Mouse (Mus musculus): ENCODE measurements around the gene Ifnar2. TPM values are rescaled to one million over a fixed set of nuclear protein-coding genes. Genes with fewer than 3 reads are reported as not detected.

Ifnar2 gene
- polyA plus RNA-seq, 1 experiment from 2014 or later, result 59.4 TPM

- H3K4me3 ChIP-seq, result no peak overlapping the region
- 71% methylated on average over 10 of the region's 10 CpGs for WGBS
- H3K9me3 ChIP-seq, result no peaks in the 10 kb centered on the region
- no peaks in the 10 kb centered on the region for H3K27me3 ChIP-seq
- no peak for ATAC-seq (ENCODE audit: insufficient number of reproducible peaks, low FRiP score, low TSS enrichment, low read depth)
- H3K36me3 ChIP-seq, result peaks cover 43% of the 10 kb centered on the region
- H3K9ac ChIP-seq, result no peak overlapping the region
- no peak overlapping the region for H3K27ac ChIP-seq
- H3K4me2 ChIP-seq, result no peak overlapping the region
- peaks cover 8% of the 10 kb centered on the region for H3K4me1 ChIP-seq
Measured at GRCm38 (mm10) chr16:91396844-91397537, 24.4 kb downstream of the Ifnar2 start.

- Histone ChIP-seq H3K27me3 (no peaks in the 10 kb centered on the region), H3K27ac (no peak overlapping the region), H3K4me3 (no peak overlapping the region), H3K9me3 (no peaks in the 10 kb centered on the region), H3K9ac (no peak overlapping the region), H3K4me1 (peaks cover 12% of the 10 kb centered on the region), H3K4me2 (no peak overlapping the region), H3K36me3 (peaks cover 33% of the 10 kb centered on the region)
- ATAC-seq (ENCODE audit: insufficient number of reproducible peaks, low FRiP score, low TSS enrichment, low read depth), result no peak
- 83% methylated on average over 12 of the region's 12 CpGs for WGBS
Measured at GRCm38 (mm10) chr16:91398030-91398429, 25.4 kb downstream of the Ifnar2 start.

GRCm38 (mm10) chr16:91398944-91399343 is 26.4 kb downstream of the Ifnar2 start:
- 92% methylated on average over 7 of the region's 7 CpGs for WGBS
- H3K4me3 ChIP-seq, result no peak overlapping the region
- no peak overlapping the region for H3K27ac ChIP-seq
- no peaks in the 10 kb centered on the region for H3K9me3 ChIP-seq
- no peak overlapping the region for H3K9ac ChIP-seq
- H3K4me2 ChIP-seq, result no peak overlapping the region
- ATAC-seq (ENCODE audit: insufficient number of reproducible peaks, low FRiP score, low TSS enrichment, low read depth), result no peak
- H3K27me3 ChIP-seq, result no peaks in the 10 kb centered on the region
- H3K4me1 ChIP-seq, result peaks cover 12% of the 10 kb centered on the region
- peaks cover 32% of the 10 kb centered on the region for H3K36me3 ChIP-seq

- H3K27ac ChIP-seq, result peak overlapping the region; percentile 67
- 22% methylated on average over 6 of the region's 6 CpGs for WGBS
- H3K9me3 ChIP-seq, result no peaks in the 10 kb centered on the region
- peaks cover 22% of the 10 kb centered on the region for H3K4me1 ChIP-seq
- no peak overlapping the region for H3K9ac ChIP-seq
- no peak overlapping the region for H3K4me2 ChIP-seq
- no peak overlapping the region for H3K4me3 ChIP-seq
- H3K36me3 ChIP-seq, result peaks cover 23% of the 10 kb centered on the region
- H3K27me3 ChIP-seq, result no peaks in the 10 kb centered on the region
- ATAC-seq (ENCODE audit: insufficient number of reproducible peaks, low FRiP score, low TSS enrichment, low read depth), result peak; percentile 66; the same call in 1 of the 2 replicates
Measured at GRCm38 (mm10) chr16:91401569-91402165, 29.1 kb downstream of the Ifnar2 start.

- Histone ChIP-seq H3K27ac (no peak overlapping the region), H3K27me3 (no peaks in the 10 kb centered on the region), H3K9me3 (no peaks in the 10 kb centered on the region), H3K4me2 (no peak overlapping the region), H3K36me3 (peaks cover 15% of the 10 kb centered on the region), H3K4me1 (peaks cover 32% of the 10 kb centered on the region), H3K4me3 (no peak overlapping the region), H3K9ac (no peak overlapping the region)
- no peak for ATAC-seq (ENCODE audit: insufficient number of reproducible peaks, low FRiP score, low TSS enrichment, low read depth)
- 74% methylated on average over 9 of the region's 9 CpGs for WGBS
Measured at GRCm38 (mm10) chr16:91403784-91404183, 31.2 kb downstream of the Ifnar2 start.

- no peaks in the 10 kb centered on the region for H3K27me3 ChIP-seq
- no peak for ATAC-seq (ENCODE audit: insufficient number of reproducible peaks, low FRiP score, low TSS enrichment, low read depth)
- H3K36me3 ChIP-seq, result peaks cover 15% of the 10 kb centered on the region
- H3K27ac ChIP-seq, result no peak overlapping the region
- H3K4me1 ChIP-seq, result peaks cover 32% of the 10 kb centered on the region
- H3K4me2 ChIP-seq, result no peak overlapping the region
- no peak overlapping the region for H3K9ac ChIP-seq
- WGBS, result 91% methylated on average over 8 of the region's 8 CpGs
- no peak overlapping the region for H3K4me3 ChIP-seq
- no peaks in the 10 kb centered on the region for H3K9me3 ChIP-seq
Measured at GRCm38 (mm10) chr16:91404187-91404586, 31.6 kb downstream of the Ifnar2 start.

- no peak overlapping the region for H3K27ac ChIP-seq
Measured at GRCm38 (mm10) chr16:91404828-91405577, 32.4 kb downstream of the Ifnar2 start.

GRCm38 (mm10) chr16:91405640-91406584 is 33.3 kb downstream of the Ifnar2 start, which contains the start of gene Il10rb:
Il10rb (plus strand) TSS chr16:91406164.
- peak within 1 kb of the TSS; percentile 47 for H3K9ac ChIP-seq
- peak within 1 kb of the TSS; percentile 91 for H3K4me2 ChIP-seq
- no peaks in the 10 kb centered on the region for H3K27me3 ChIP-seq
- WGBS, result 3% methylated on average over 39 of the region's 51 CpGs
- peak within 1 kb of the TSS; percentile 75 for H3K4me3 ChIP-seq
- H3K36me3 ChIP-seq, result peaks cover 13% of the 10 kb centered on the region
- peak within 1 kb of the TSS; percentile 85 for H3K27ac ChIP-seq
- peak; percentile 66 for ATAC-seq (ENCODE audit: insufficient number of reproducible peaks, low FRiP score, low TSS enrichment, low read depth)
- peaks cover 29% of the 10 kb centered on the region for H3K4me1 ChIP-seq
- H3K9me3 ChIP-seq, result no peaks in the 10 kb centered on the region

More at GRCm38 (mm10) chr16:91404828-91405577, 32.4 kb downstream of the Ifnar2 start:
- H3K4me1 ChIP-seq, result peaks cover 32% of the 10 kb centered on the region
- H3K27me3 ChIP-seq, result no peaks in the 10 kb centered on the region
- H3K36me3 ChIP-seq, result peaks cover 13% of the 10 kb centered on the region
- no peak overlapping the region for H3K4me3 ChIP-seq
- 75% methylated on average over 10 of the region's 10 CpGs for WGBS
- no peak overlapping the region for H3K4me2 ChIP-seq
- ATAC-seq (ENCODE audit: insufficient number of reproducible peaks, low FRiP score, low TSS enrichment, low read depth), result no peak
- no peak overlapping the region for H3K9ac ChIP-seq
- no peaks in the 10 kb centered on the region for H3K9me3 ChIP-seq

- Histone ChIP-seq H3K9ac (peak overlapping the region; percentile 47), H3K36me3 (peaks cover 13% of the 10 kb centered on the region), H3K27ac (peak overlapping the region; percentile 85), H3K4me2 (peak overlapping the region; percentile 91), H3K4me3 (peak overlapping the region; percentile 75), H3K9me3 (no peaks in the 10 kb centered on the region), H3K4me1 (peaks cover 26% of the 10 kb centered on the region), H3K27me3 (no peaks in the 10 kb centered on the region)
- ATAC-seq (ENCODE audit: insufficient number of reproducible peaks, low FRiP score, low TSS enrichment, low read depth), result peak; percentile 2; the same call in 1 of the 2 replicates
- WGBS, result under 1% methylated on average over 13 of the region's 13 CpGs
Measured at GRCm38 (mm10) chr16:91406585-91407220, 34.1 kb downstream of the Ifnar2 start.

GRCm38 (mm10) chr16:91413102-91413844 is 40.7 kb downstream of the Ifnar2 start:
- Histone ChIP-seq H3K36me3 (peaks cover 29% of the 10 kb centered on the region), H3K4me1 (peaks cover 3% of the 10 kb centered on the region; the same call in 1 of the 2 replicates), H3K27ac (no peak overlapping the region), H3K4me3 (no peak overlapping the region), H3K4me2 (no peak overlapping the region), H3K9me3 (no peaks in the 10 kb centered on the region), H3K9ac (no peak overlapping the region), H3K27me3 (no peaks in the 10 kb centered on the region)
- 45% methylated on average over 12 of the region's 12 CpGs for WGBS
- no peak for ATAC-seq (ENCODE audit: insufficient number of reproducible peaks, low FRiP score, low TSS enrichment, low read depth)
